Mouse (Mus musculus) erythroblast, embryonic 14.5 days (primary cell): Measurements from ENCODE around the gene Erc2. TPM values are rescaled to one million over a fixed set of nuclear protein-coding genes. Genes with fewer than 3 reads are reported as not detected.

ENCODE experiments used
- H3K27me3 ChIP-seq: 2 replicates; pipeline ENCODE4 v1.6.1; 2012; ENCODE audit warnings: inconsistent platforms; ENCODE audit not compliant: control insufficient read depth
- H3K36me3 ChIP-seq: 2 replicates; pipeline ENCODE4 v1.6.1; 2012; ENCODE audit warnings: mild to moderate bottlenecking, inconsistent platforms; ENCODE audit not compliant: control insufficient read depth
- H3K4me1 ChIP-seq: 2 replicates; pipeline ENCODE4 v1.6.1; 2012; ENCODE audit warnings: inconsistent platforms; ENCODE audit not compliant: control insufficient read depth
- H3K4me3 ChIP-seq: replicated peaks from 2 replicates; pipeline ENCODE3; 2012; ENCODE audit warnings: moderate library complexity, mild to moderate bottlenecking, inconsistent platforms
- H3K9me3 ChIP-seq: 2 replicates; pipeline ENCODE4 v1.6.1; 2012; ENCODE audit warnings: low read length, inconsistent platforms, mixed read lengths; ENCODE audit not compliant: control insufficient read depth
- GATA1 ChIP-seq: IDR thresholded peaks from 2 replicates; pipeline ENCODE4 v1.6.1; 2012; ENCODE audit warnings: low read length, inconsistent platforms, mixed read lengths
- TAL1 ChIP-seq: IDR thresholded peaks from 3 replicates; pipeline ENCODE4 v1.6.1; 2012; ENCODE audit warnings: low read length, inconsistent platforms, mixed read lengths
- polyA plus RNA-seq: library from polyadenylated mRNA; stranded (reverse); fragments of >175 nt; gene quantifications from 2 replicates; pipeline ENCODE4 v1.2.3, GENCODE M21; 2012

Gene Erc2
- polyA plus RNA-seq, 1 experiment, result not detected

DNA sequence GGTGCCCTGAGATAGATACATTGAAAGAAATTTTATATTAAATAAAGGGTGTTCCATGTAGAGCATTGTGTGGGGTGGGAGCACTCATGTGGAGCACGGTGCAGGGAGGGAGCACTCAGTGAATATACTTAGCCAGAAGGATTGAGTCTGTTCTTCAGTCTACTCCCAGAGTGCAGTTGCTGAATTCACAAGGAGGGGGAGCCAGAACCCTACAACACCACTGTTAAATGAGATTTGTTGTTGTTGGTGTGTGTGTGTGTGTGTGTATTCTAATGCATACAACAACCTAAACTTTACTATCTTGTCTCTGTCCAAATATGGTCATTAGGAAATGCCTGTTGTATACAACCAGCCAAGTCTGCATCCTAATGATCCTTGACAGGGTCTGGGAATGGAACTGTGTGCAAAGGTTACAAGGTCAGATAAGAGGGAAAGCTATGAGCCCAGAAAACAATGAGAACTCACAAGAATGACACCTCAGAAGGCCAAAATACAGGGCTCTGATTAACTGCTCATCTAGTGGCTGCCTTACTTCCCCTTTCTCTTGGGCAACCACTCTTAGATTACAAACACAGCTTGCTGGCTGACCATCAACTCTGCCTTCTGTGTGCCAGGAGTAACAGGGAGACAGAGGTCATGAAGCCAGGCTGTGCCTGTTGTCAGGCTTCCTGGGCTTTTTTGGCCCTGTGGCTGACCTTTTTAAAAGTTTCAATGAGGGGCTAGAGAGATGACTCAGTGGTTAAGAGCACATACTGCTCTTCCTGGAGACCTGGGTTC lies 661.3 kb downstream of the Erc2 start:
- H3K27me3 ChIP-seq, result no peaks in the 10 kb centered on the region
- no peaks in the 10 kb centered on the region for H3K4me1 ChIP-seq
- H3K9me3 ChIP-seq, result no peaks in the 10 kb centered on the region
- no peak for TF ChIP-seq TAL1
- no peak for TF ChIP-seq GATA1
- H3K36me3 ChIP-seq, result no peaks in the 10 kb centered on the region
- H3K4me3 ChIP-seq, result no peak overlapping the region

- Histone ChIP-seq H3K27me3 (no peaks in the 10 kb centered on the region), H3K4me3 (no peak overlapping the region), H3K9me3 (no peaks in the 10 kb centered on the region), H3K4me1 (no peaks in the 10 kb centered on the region), H3K36me3 (no peaks in the 10 kb centered on the region)
- TF ChIP-seq GATA1 (no peak), TAL1 (no peak)
Observed at GRCm38 (mm10) chr14:28286511-28286910, 664.3 kb downstream of the Erc2 start.

GRCm38 (mm10) chr14:28288196-28288595 lies 666.0 kb downstream of the Erc2 start:
- no peaks in the 10 kb centered on the region for H3K4me1 ChIP-seq
- TF ChIP-seq GATA1 (no peak), TAL1 (no peak)
- H3K27me3 ChIP-seq, result no peaks in the 10 kb centered on the region
- H3K4me3 ChIP-seq, result no peak overlapping the region
- H3K9me3 ChIP-seq, result no peaks in the 10 kb centered on the region
- no peaks in the 10 kb centered on the region for H3K36me3 ChIP-seq

- Histone ChIP-seq H3K4me1 (no peaks in the 10 kb centered on the region), H3K4me3 (no peak overlapping the region), H3K36me3 (no peaks in the 10 kb centered on the region), H3K27me3 (no peaks in the 10 kb centered on the region), H3K9me3 (no peaks in the 10 kb centered on the region)
- no peak for TF ChIP-seq GATA1
- TF ChIP-seq TAL1, result no peak
Observed at GRCm38 (mm10) chr14:28288926-28289325, 666.7 kb downstream of the Erc2 start.

DNA sequence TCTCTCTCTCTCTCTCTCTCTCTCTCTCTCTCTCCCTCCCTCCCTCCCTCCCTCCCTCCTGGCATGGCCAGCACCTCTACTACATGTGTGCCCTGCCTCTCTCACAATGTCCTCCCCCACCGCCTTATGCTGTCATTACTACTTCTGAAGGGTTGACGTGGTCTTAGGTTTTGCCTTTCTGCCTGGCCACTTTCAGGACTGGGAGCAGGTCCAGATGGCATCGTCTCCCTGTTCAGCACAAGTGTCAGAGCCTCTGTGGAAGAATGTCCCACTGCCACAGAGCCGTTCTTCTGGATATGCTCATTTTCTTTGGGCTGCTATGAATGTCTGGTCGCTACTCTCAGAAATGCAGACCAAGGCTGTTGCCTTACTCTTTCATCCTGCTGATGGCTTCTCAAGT lies 671.7 kb downstream of the Erc2 start:
- H3K27me3 ChIP-seq, result no peaks in the 10 kb centered on the region
- TF ChIP-seq GATA1 (no peak), TAL1 (no peak)
- no peaks in the 10 kb centered on the region for H3K4me1 ChIP-seq
- no peaks in the 10 kb centered on the region for H3K36me3 ChIP-seq
- H3K4me3 ChIP-seq, result no peak overlapping the region
- no peaks in the 10 kb centered on the region for H3K9me3 ChIP-seq

DNA sequence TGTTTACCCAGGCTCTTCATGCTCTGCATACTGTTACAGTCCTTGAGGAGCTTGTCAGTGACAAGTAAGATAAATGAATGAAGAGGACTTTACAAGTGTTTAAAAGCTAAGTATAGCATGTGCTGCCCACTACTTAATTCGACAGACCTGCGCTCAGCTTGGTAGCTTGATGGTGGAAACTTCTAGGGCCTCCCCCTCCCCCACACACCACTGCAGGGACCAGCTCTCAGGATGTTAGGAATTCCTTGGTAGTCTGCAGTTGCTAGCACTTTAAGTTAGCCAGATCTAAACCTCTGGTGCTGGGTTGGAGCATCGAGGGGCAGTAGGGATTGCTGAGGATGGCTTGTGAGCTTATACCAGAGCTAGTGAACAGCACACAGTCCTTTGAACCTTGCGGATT lies 672.9 kb downstream of the Erc2 start:
- Histone ChIP-seq H3K9me3 (no peaks in the 10 kb centered on the region), H3K4me3 (no peak overlapping the region), H3K4me1 (no peaks in the 10 kb centered on the region), H3K36me3 (no peaks in the 10 kb centered on the region), H3K27me3 (no peaks in the 10 kb centered on the region)
- no peak for TF ChIP-seq TAL1
- no peak for TF ChIP-seq GATA1

GRCm38 (mm10) chr14:28300095-28300494 lies 677.9 kb downstream of the Erc2 start:
- TF ChIP-seq GATA1 (no peak), TAL1 (no peak)
- Histone ChIP-seq H3K4me1 (no peaks in the 10 kb centered on the region), H3K27me3 (no peaks in the 10 kb centered on the region), H3K4me3 (no peak overlapping the region), H3K36me3 (no peaks in the 10 kb centered on the region), H3K9me3 (no peaks in the 10 kb centered on the region)

- Histone ChIP-seq H3K27me3 (no peaks in the 10 kb centered on the region), H3K36me3 (no peaks in the 10 kb centered on the region), H3K9me3 (no peaks in the 10 kb centered on the region), H3K4me3 (no peak overlapping the region), H3K4me1 (no peaks in the 10 kb centered on the region)
- TF ChIP-seq TAL1 (no peak), GATA1 (no peak)
Observed at GRCm38 (mm10) chr14:28301251-28301650, 679.0 kb downstream of the Erc2 start.

GRCm38 (mm10) chr14:28304131-28304530 lies 681.9 kb downstream of the Erc2 start:
- no peaks in the 10 kb centered on the region for H3K36me3 ChIP-seq
- H3K27me3 ChIP-seq, result no peaks in the 10 kb centered on the region
- no peaks in the 10 kb centered on the region for H3K9me3 ChIP-seq
- TF ChIP-seq GATA1 (no peak), TAL1 (no peak)
- no peak overlapping the region for H3K4me3 ChIP-seq
- H3K4me1 ChIP-seq, result no peaks in the 10 kb centered on the region

DNA sequence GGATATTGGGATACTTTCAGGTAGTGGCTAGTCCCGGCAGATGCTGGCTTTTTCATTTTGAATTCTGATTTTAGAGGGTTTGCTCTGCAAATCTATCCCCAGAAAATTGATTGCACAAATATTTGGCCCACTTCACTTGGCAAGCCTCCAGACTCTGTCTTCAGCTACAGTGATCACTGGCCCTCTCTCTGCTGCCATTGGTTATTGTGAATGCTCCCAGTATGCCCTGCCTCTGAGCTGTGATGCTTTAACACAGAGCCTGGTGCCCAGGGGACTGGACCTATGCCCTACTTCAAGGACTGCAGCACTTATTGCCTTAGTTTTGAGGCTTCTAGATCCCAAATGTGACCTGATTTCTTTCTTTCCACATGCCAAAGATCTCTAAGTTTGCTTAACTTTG lies 686.4 kb downstream of the Erc2 start:
- H3K27me3 ChIP-seq, result no peaks in the 10 kb centered on the region
- H3K36me3 ChIP-seq, result no peaks in the 10 kb centered on the region
- no peak for TF ChIP-seq GATA1
- TF ChIP-seq TAL1, result no peak
- no peaks in the 10 kb centered on the region for H3K4me1 ChIP-seq
- H3K4me3 ChIP-seq, result no peak overlapping the region
- no peaks in the 10 kb centered on the region for H3K9me3 ChIP-seq
